Mouse (Mus musculus) CH12.LX (cell line): Measurements from ENCODE around the gene Chp1. TPM values are rescaled to one million over a fixed set of nuclear protein-coding genes. Genes with fewer than 3 reads are reported as not detected.

Experiments
- DNase-seq: peaks from one replicate; pipeline ENCODE4 v3.0.0-alpha.2; 2013; ENCODE audit errors: extremely low read depth
- H3K27ac ChIP-seq: 2 replicates; pipeline ENCODE4 v1.5.1; 2012; ENCODE audit warnings: low read depth, mild to moderate bottlenecking, control low read depth, moderate library complexity; ENCODE audit not compliant: insufficient read depth
- H3K27me3 ChIP-seq: replicated peaks from 2 replicates; pipeline ENCODE3; 2012; ENCODE audit warnings: inconsistent platforms
- H3K36me3 ChIP-seq, 2 experiments: replicated peaks in 1 of 2; 2 replicates each; pipeline versions ENCODE3 to v1.6.1; 2012; ENCODE audit warnings: inconsistent platforms in 1 of 2, low read length in 1 of 2, mild to moderate bottlenecking in 1 of 2, mixed read lengths in 1 of 2, moderate library complexity in 1 of 2; ENCODE audit not compliant: control insufficient read depth in 1 of 2, insufficient read depth in 1 of 2
- H3K4me1 ChIP-seq, 2 experiments: 2 replicates each; pipeline ENCODE4 v1.6.1; 2012; ENCODE audit warnings: inconsistent platforms in 1 of 2, moderate library complexity in 1 of 2; ENCODE audit not compliant: insufficient read depth in 2 of 2, control insufficient read depth in 1 of 2
- H3K4me2 ChIP-seq: 2 replicates; pipeline ENCODE4 v1.6.1; 2012; ENCODE audit warnings: low read depth, mild to moderate bottlenecking, control low read depth; ENCODE audit not compliant: poor library complexity, insufficient read depth, severe bottlenecking
- H3K4me3 ChIP-seq, 3 experiments: fragments of 150-350 bp in 1 of 3; sonication (generic) in 1 of 3; replicated peaks in 1 of 3; 2 replicates each; pipeline versions ENCODE3 to v1.5.1; 2011 to 2012; ENCODE audit warnings: low read depth in 2 of 3, low read length in 2 of 3, mild to moderate bottlenecking in 2 of 3, moderate library complexity in 2 of 3, control low read depth in 1 of 3, improper control_type of control experiment in 1 of 3, inconsistent platforms in 1 of 3, mixed read lengths in 1 of 3; ENCODE audit not compliant: poor library complexity in 1 of 3
- H3K79me2 ChIP-seq: replicated peaks from 2 replicates; pipeline ENCODE4 v1.6.1; 2012; ENCODE audit warnings: mild to moderate bottlenecking, moderate library complexity; ENCODE audit not compliant: control insufficient read depth, poor library complexity, insufficient read depth, severe bottlenecking; ENCODE audit errors: extremely low read depth
- H3K9ac ChIP-seq: 2 replicates; pipeline ENCODE4 v1.6.1; 2012; ENCODE audit warnings: low read depth, mild to moderate bottlenecking, control low read depth, moderate library complexity; ENCODE audit not compliant: insufficient read depth
- H3K9me3 ChIP-seq: replicated peaks from 2 replicates; pipeline ENCODE3; 2012; ENCODE audit warnings: low read length, inconsistent platforms, mixed read lengths
- CHD1 ChIP-seq: IDR thresholded peaks from 2 replicates; pipeline ENCODE4 v1.6.1; 2012; ENCODE audit warnings: low read depth, low read length, improper control_type of control experiment, inconsistent platforms
- CTCF ChIP-seq, 2 experiments: IDR thresholded peaks in 1 of 2; conservative IDR thresholded peaks in 1 of 2; 2 replicates each; pipeline ENCODE4 v1.5.1; 2011 to 2012; ENCODE audit warnings: low read depth in 2 of 2, low read length in 2 of 2, improper control_type of control experiment in 1 of 2, inconsistent platforms in 1 of 2, mild to moderate bottlenecking in 1 of 2, moderate library complexity in 1 of 2
- E2F4 ChIP-seq: IDR thresholded peaks from 2 replicates; pipeline ENCODE4 v1.6.1; 2011; ENCODE audit warnings: low read depth, low read length, improper control_type of control experiment; ENCODE audit not compliant: insufficient replicate concordance
- ETS1 ChIP-seq: conservative IDR thresholded peaks from 2 replicates; pipeline ENCODE4 v1.6.1; 2012; ENCODE audit warnings: low read depth, mild to moderate bottlenecking, inconsistent platforms, low read length, improper control_type of control experiment, moderate library complexity
- IRF4 ChIP-seq: IDR thresholded peaks from 2 replicates; pipeline ENCODE4 v1.6.1; 2014; ENCODE audit warnings: low read depth, mild to moderate bottlenecking, inconsistent platforms, low read length, improper control_type of control experiment
- JUN ChIP-seq: IDR thresholded peaks from 2 replicates; pipeline ENCODE4 v1.6.1; 2011; ENCODE audit warnings: low read depth, mild to moderate bottlenecking, low read length, improper control_type of control experiment, moderate library complexity; ENCODE audit not compliant: insufficient read depth
- JUND ChIP-seq: conservative IDR thresholded peaks from 2 replicates; pipeline ENCODE4 v1.6.1; 2011; ENCODE audit warnings: low read depth, low read length, improper control_type of control experiment
- KAT2A ChIP-seq: IDR thresholded peaks from 2 replicates; pipeline ENCODE4 v1.6.1; 2012; ENCODE audit warnings: low read length, improper control_type of control experiment, inconsistent platforms; ENCODE audit not compliant: insufficient replicate concordance
- MAZ ChIP-seq: IDR thresholded peaks from 2 replicates; pipeline ENCODE4 v1.6.1; 2012; ENCODE audit warnings: low read depth, mild to moderate bottlenecking, inconsistent platforms, low read length, improper control_type of control experiment, moderate library complexity
- MXI1 ChIP-seq: IDR thresholded peaks from 2 replicates; pipeline ENCODE4 v1.6.1; 2011; ENCODE audit warnings: mild to moderate bottlenecking, low read depth, low read length, improper control_type of control experiment
- NRF1 ChIP-seq: IDR thresholded peaks from 2 replicates; pipeline ENCODE4 v1.6.1; 2014; ENCODE audit warnings: low read depth, mild to moderate bottlenecking, inconsistent platforms, low read length, improper control_type of control experiment, moderate library complexity
- RAD21 ChIP-seq: IDR thresholded peaks from 2 replicates; pipeline ENCODE4 v1.6.1; 2011; ENCODE audit warnings: low read depth, mild to moderate bottlenecking, low read length, improper control_type of control experiment, moderate library complexity
- SIN3A ChIP-seq: IDR thresholded peaks from 2 replicates; pipeline ENCODE4 v1.6.1; 2012; ENCODE audit warnings: low read length, improper control_type of control experiment, inconsistent platforms
- TBP ChIP-seq: conservative IDR thresholded peaks from 2 replicates; pipeline ENCODE4 v1.6.1; 2011; ENCODE audit warnings: low read depth, low read length, improper control_type of control experiment
- TCF12 ChIP-seq: IDR thresholded peaks from 2 replicates; pipeline ENCODE4 v1.6.1; 2014; ENCODE audit warnings: low read depth, mild to moderate bottlenecking, inconsistent platforms, low read length, improper control_type of control experiment
- USF1 ChIP-seq: IDR thresholded peaks from 2 replicates; pipeline ENCODE4 v1.6.1; 2014; ENCODE audit warnings: low read depth, mild to moderate bottlenecking, inconsistent platforms, low read length, improper control_type of control experiment
- USF2 ChIP-seq: conservative IDR thresholded peaks from 2 replicates; pipeline ENCODE4 v1.6.1; 2011; ENCODE audit warnings: low read depth, low read length, improper control_type of control experiment
- ZMIZ1 ChIP-seq: IDR thresholded peaks from 2 replicates; pipeline ENCODE4 v1.6.1; 2012; ENCODE audit warnings: low read depth, mild to moderate bottlenecking, inconsistent platforms, low read length, improper control_type of control experiment
- ZNF384 ChIP-seq: IDR thresholded peaks from 2 replicates; pipeline ENCODE4 v1.6.1; 2012; ENCODE audit warnings: low read depth, low read length, improper control_type of control experiment, inconsistent platforms
- dilution Hi-C: fragments of 300-500 bp; cut with MboI; formaldehyde crosslinking; loops from 2 replicates; pipeline ENCODE4 v1.14.3; 2020; ENCODE audit warnings: low sequenced_read_pairs; ENCODE audit not compliant: extremely low pct_unique_long_range_greater_than_20kb, extremely low pct_ligation_motif_present
- in situ Hi-C: fragments of 300-500 bp; cut with MboI; formaldehyde crosslinking; loops from 3 replicates; pipeline ENCODE4 v1.14.3; 2019; ENCODE audit warnings: low sequenced_read_pairs, low pct_ligation_motif_present, low pct_unique_long_range_greater_than_20kb, mixed read lengths
- polyA plus RNA-seq: library from polyadenylated mRNA; unstranded; fragments of >175 nt; gene quantifications from 2 replicates; pipeline ENCODE4 v1.2.1, GENCODE M21; 2012; ENCODE audit warnings: low read depth; ENCODE audit not compliant: insufficient read length
- total RNA-seq, 2 experiments: library from RNA; depleted of rRNA; stranded (reverse); fragments of 300-350 nt in 1 of 2; fragments of >200 nt in 1 of 2; gene quantifications; 2 replicates each; pipeline ENCODE4 v1.2.3; 2012 to 2014

Chp1 gene
- total and polyA plus RNA-seq, 3 experiments, result 29.9 to 55.9 (median 47.9) TPM

- Histone ChIP-seq H3K9me3 (no peaks in the 10 kb centered on the region), H3K4me2 (no peak overlapping the region), H3K4me1 (peaks cover 0 to 20% of the 10 kb centered on the region in 2 experiments; a peak in 2 of 4 replicates), H3K27me3 (no peaks in the 10 kb centered on the region), H3K79me2 (no peaks in the 10 kb centered on the region), H3K4me3 (no peak overlapping the region), H3K36me3 (no peaks in the 10 kb centered on the region), H3K27ac (no peak overlapping the region), H3K9ac (no peak overlapping the region)
- TF ChIP-seq NRF1 (no peak), ZNF384 (no peak), RAD21 (peak; percentile 48), E2F4 (no peak), MAZ (no peak), CTCF (conservative IDR thresholded peaks at IDR 0.05 in 1 of 2, IDR thresholded peaks at IDR 0.05 in 1 of 2; ENCODE audit: low read depth in 2 of 2, low read length in 2 of 2) (peak in 1 of 2 experiments; percentile 46; a peak in 2 of 4 replicates), JUN (no peak)
- DNase-seq, result no peak
- in situ Hi-C loops, result no loop called here
- dilution Hi-C loops, result no loop called here
These were observed 26.9 kb upstream of the Chp1 start for GRCm38 (mm10) chr2:119520550-119520949.

GRCm38 (mm10) chr2:119523836-119524235, 23.7 kb upstream of the Chp1 start:
- no peak for DNase-seq
- H3K36me3 ChIP-seq, result no peaks in the 10 kb centered on the region
- H3K9me3 ChIP-seq, result no peaks in the 10 kb centered on the region
- H3K4me3 ChIP-seq, result no peak overlapping the region
- H3K79me2 ChIP-seq, result no peaks in the 10 kb centered on the region
- no peaks in the 10 kb centered on the region for H3K27me3 ChIP-seq
- in situ Hi-C loops (no loop called here), dilution Hi-C loops (no loop called here)
- no peaks in the 10 kb centered on the region for H3K4me1 ChIP-seq
- no peak overlapping the region for H3K27ac ChIP-seq
- TF ChIP-seq JUN (no peak), ETS1 (no peak), TBP (no peak), MXI1 (no peak), ZNF384 (no peak)
- no peak overlapping the region for H3K9ac ChIP-seq
- H3K4me2 ChIP-seq, result no peak overlapping the region

GRCm38 (mm10) chr2:119525422-119525821, 22.1 kb upstream of the Chp1 start:
- no peak overlapping the region for H3K4me3 ChIP-seq
- no peaks in the 10 kb centered on the region for H3K27me3 ChIP-seq
- DNase-seq, result no peak
- dilution Hi-C loops (no loop called here), in situ Hi-C loops (no loop called here)
- H3K4me2 ChIP-seq, result no peak overlapping the region
- no peak overlapping the region for H3K27ac ChIP-seq
- no peaks in the 10 kb centered on the region for H3K9me3 ChIP-seq
- no peaks in the 10 kb centered on the region for H3K4me1 ChIP-seq
- no peak overlapping the region for H3K9ac ChIP-seq
- no peaks in the 10 kb centered on the region for H3K36me3 ChIP-seq
- no peaks in the 10 kb centered on the region for H3K79me2 ChIP-seq
- TF ChIP-seq SIN3A, result no peak
- TF ChIP-seq ZNF384, result no peak
- no peak for TF ChIP-seq TCF12
- TF ChIP-seq TBP, result no peak
- no peak for TF ChIP-seq IRF4
- no peak for TF ChIP-seq KAT2A
- no peak for TF ChIP-seq CTCF (conservative IDR thresholded peaks at IDR 0.05 in 1 of 2, IDR thresholded peaks at IDR 0.05 in 1 of 2; ENCODE audit: low read depth in 2 of 2, low read length in 2 of 2)
- no peak for TF ChIP-seq JUND
- TF ChIP-seq USF2, result no peak
- TF ChIP-seq USF1, result no peak
- no peak for TF ChIP-seq CHD1
- no peak for TF ChIP-seq ZMIZ1
- no peak for TF ChIP-seq MXI1
